Mouse (Mus musculus): ENCODE measurements around the gene Boc. TPM values are rescaled to one million over a fixed set of nuclear protein-coding genes. Genes with fewer than 3 reads are reported as not detected.

Boc gene
- polyA plus RNA-seq, 1 experiment from 2014 or later = 48.2 TPM

- Histone ChIP-seq H3K4me3 (ENCODE audit: low read depth, low read length) (no peak overlapping the region), H3K4me1 (ENCODE audit: control insufficient read depth, insufficient read depth, low read length) (no peaks in the 10 kb centered on the region), H3K9me3 (ENCODE audit: control insufficient read depth, low read length) (no peaks in the 10 kb centered on the region), H3K27me3 (ENCODE audit: control insufficient read depth, insufficient read depth, low read length) (no peaks in the 10 kb centered on the region), H3K9ac (ENCODE audit: low read length) (no peak overlapping the region), H3K36me3 (ENCODE audit: control insufficient read depth, insufficient read depth, low read length) (peaks cover 16% of the 10 kb centered on the region), H3K27ac (ENCODE audit: low read depth, low read length) (no peak overlapping the region), H3K4me2 (ENCODE audit: low read depth) (no peak overlapping the region)
- DNase-seq (ENCODE audit: low spot score) (no peak), ATAC-seq (ENCODE audit: insufficient read depth, low FRiP score, low TSS enrichment) (no peak)
- WGBS = 90% methylated on average over 10 of the region's 10 CpGs
Observed at GRCm38 (mm10) chr16:44484831-44485230, 73.9 kb downstream of the Boc start.

DNA sequence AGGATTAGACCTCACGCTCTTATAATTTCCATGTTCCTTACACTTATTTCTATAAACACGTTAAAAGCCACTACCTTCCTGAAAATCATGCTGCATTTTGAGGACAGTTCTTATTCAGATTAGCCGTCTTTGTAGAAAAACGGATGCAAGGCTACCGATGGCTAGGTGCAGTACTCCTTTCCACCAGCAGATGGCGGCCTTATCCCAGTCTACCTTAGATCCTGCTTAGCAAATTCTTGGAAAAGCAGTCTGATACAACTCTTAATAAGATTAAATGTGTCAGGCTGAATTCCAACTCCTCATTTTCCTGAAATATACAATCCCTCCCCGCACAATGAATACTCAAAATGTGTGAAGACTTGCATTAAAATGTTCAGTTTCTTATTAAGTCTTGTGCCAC lies 74.6 kb downstream of the Boc start:
- ATAC-seq (ENCODE audit: insufficient read depth, low FRiP score, low TSS enrichment) (no peak), DNase-seq (ENCODE audit: low spot score) (peak; percentile 82)
- no peak overlapping the region for H3K4me3 ChIP-seq (ENCODE audit: low read depth, low read length)
- no peak overlapping the region for H3K9ac ChIP-seq (ENCODE audit: low read length)
- 13% methylated on average over 7 of the region's 7 CpGs for WGBS
- no peaks in the 10 kb centered on the region for H3K27me3 ChIP-seq (ENCODE audit: control insufficient read depth, insufficient read depth, low read length)
- H3K4me1 ChIP-seq (ENCODE audit: control insufficient read depth, insufficient read depth, low read length) = no peaks in the 10 kb centered on the region
- no peaks in the 10 kb centered on the region for H3K9me3 ChIP-seq (ENCODE audit: control insufficient read depth, low read length)
- H3K36me3 ChIP-seq (ENCODE audit: control insufficient read depth, insufficient read depth, low read length) = peaks cover 16% of the 10 kb centered on the region
- no peak overlapping the region for H3K4me2 ChIP-seq (ENCODE audit: low read depth)
- no peak overlapping the region for H3K27ac ChIP-seq (ENCODE audit: low read depth, low read length)

GRCm38 (mm10) chr16:44481599-44482593 lies 76.8 kb downstream of the Boc start:
- Histone ChIP-seq H3K9me3 (ENCODE audit: control insufficient read depth, low read length) (no peaks in the 10 kb centered on the region), H3K36me3 (ENCODE audit: control insufficient read depth, insufficient read depth, low read length) (peaks cover 8% of the 10 kb centered on the region), H3K27ac (ENCODE audit: low read depth, low read length) (no peak overlapping the region), H3K4me1 (ENCODE audit: control insufficient read depth, insufficient read depth, low read length) (no peaks in the 10 kb centered on the region), H3K4me2 (ENCODE audit: low read depth) (no peak overlapping the region), H3K27me3 (ENCODE audit: control insufficient read depth, insufficient read depth, low read length) (no peaks in the 10 kb centered on the region), H3K9ac (ENCODE audit: low read length) (no peak overlapping the region), H3K4me3 (ENCODE audit: low read depth, low read length) (no peak overlapping the region)
- WGBS = 51% methylated on average over 28 of the region's 28 CpGs
- ATAC-seq (ENCODE audit: insufficient read depth, low FRiP score, low TSS enrichment) (no peak), DNase-seq (ENCODE audit: low spot score) (no peak)

DNA sequence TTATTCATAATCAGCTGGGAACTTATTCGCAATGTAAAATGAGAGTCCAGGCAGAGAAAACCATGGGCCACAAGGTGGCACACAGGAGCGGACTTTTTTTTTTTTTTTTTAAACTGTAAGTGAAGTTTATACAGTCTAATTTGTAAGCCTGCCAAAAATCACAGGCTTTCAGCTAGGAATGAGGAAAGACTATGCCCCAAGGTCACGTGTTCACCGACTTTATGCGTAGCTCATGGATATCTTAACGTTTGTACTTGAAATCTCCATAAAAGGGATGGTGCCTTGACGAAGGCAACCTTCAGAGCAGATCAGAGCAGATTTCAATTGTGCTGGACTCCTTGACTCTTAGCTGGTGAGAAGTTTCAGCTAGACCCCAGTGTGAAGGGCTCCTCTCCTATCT lies 78.1 kb downstream of the Boc start:
- 86% methylated on average over 7 of the region's 7 CpGs for WGBS
- H3K9me3 ChIP-seq (ENCODE audit: control insufficient read depth, low read length) = no peaks in the 10 kb centered on the region
- H3K4me1 ChIP-seq (ENCODE audit: control insufficient read depth, insufficient read depth, low read length) = no peaks in the 10 kb centered on the region
- no peak for DNase-seq (ENCODE audit: low spot score)
- no peak overlapping the region for H3K4me3 ChIP-seq (ENCODE audit: low read depth, low read length)
- H3K27me3 ChIP-seq (ENCODE audit: control insufficient read depth, insufficient read depth, low read length) = no peaks in the 10 kb centered on the region
- H3K4me2 ChIP-seq (ENCODE audit: low read depth) = no peak overlapping the region
- H3K9ac ChIP-seq (ENCODE audit: low read length) = no peak overlapping the region
- no peak overlapping the region for H3K27ac ChIP-seq (ENCODE audit: low read depth, low read length)
- peaks cover 3% of the 10 kb centered on the region; the same call in 1 of the 2 replicates for H3K36me3 ChIP-seq (ENCODE audit: control insufficient read depth, insufficient read depth, low read length)
- no peak for ATAC-seq (ENCODE audit: insufficient read depth, low FRiP score, low TSS enrichment)

- ATAC-seq (ENCODE audit: insufficient read depth, low FRiP score, low TSS enrichment) (no peak), DNase-seq (ENCODE audit: low spot score) (no peak)
- Histone ChIP-seq H3K9me3 (ENCODE audit: control insufficient read depth, low read length) (no peaks in the 10 kb centered on the region), H3K9ac (ENCODE audit: low read length) (no peak overlapping the region), H3K4me1 (ENCODE audit: control insufficient read depth, insufficient read depth, low read length) (no peaks in the 10 kb centered on the region), H3K36me3 (ENCODE audit: control insufficient read depth, insufficient read depth, low read length) (peaks cover 3% of the 10 kb centered on the region; the same call in 1 of the 2 replicates), H3K4me2 (ENCODE audit: low read depth) (no peak overlapping the region), H3K4me3 (ENCODE audit: low read depth, low read length) (no peak overlapping the region), H3K27me3 (ENCODE audit: control insufficient read depth, insufficient read depth, low read length) (no peaks in the 10 kb centered on the region), H3K27ac (ENCODE audit: low read depth, low read length) (no peak overlapping the region)
- 94% methylated on average over 14 of the region's 14 CpGs for WGBS
Observed at GRCm38 (mm10) chr16:44479852-44480251, 78.8 kb downstream of the Boc start.

GRCm38 (mm10) chr16:44478767-44479166 lies 79.9 kb downstream of the Boc start:
- ATAC-seq (ENCODE audit: insufficient read depth, low FRiP score, low TSS enrichment) = no peak
- Histone ChIP-seq H3K9ac (ENCODE audit: low read length) (no peak overlapping the region), H3K36me3 (ENCODE audit: control insufficient read depth, insufficient read depth, low read length) (peaks cover 3% of the 10 kb centered on the region; the same call in 1 of the 2 replicates), H3K27ac (ENCODE audit: low read depth, low read length) (no peak overlapping the region), H3K4me2 (ENCODE audit: low read depth) (no peak overlapping the region), H3K4me3 (ENCODE audit: low read depth, low read length) (no peak overlapping the region), H3K27me3 (ENCODE audit: control insufficient read depth, insufficient read depth, low read length) (no peaks in the 10 kb centered on the region), H3K9me3 (ENCODE audit: control insufficient read depth, low read length) (no peaks in the 10 kb centered on the region), H3K4me1 (ENCODE audit: control insufficient read depth, insufficient read depth, low read length) (no peaks in the 10 kb centered on the region)
- DNase-seq (ENCODE audit: low spot score) = no peak
- 44% methylated on average over 18 of the region's 18 CpGs for WGBS

GRCm38 (mm10) chr16:44475682-44476375 lies 82.9 kb downstream of the Boc start:
- H3K9ac ChIP-seq (ENCODE audit: low read length) = no peak overlapping the region
- no peaks in the 10 kb centered on the region for H3K9me3 ChIP-seq (ENCODE audit: control insufficient read depth, low read length)
- no peak overlapping the region for H3K4me2 ChIP-seq (ENCODE audit: low read depth)
- no peaks in the 10 kb centered on the region for H3K36me3 ChIP-seq (ENCODE audit: control insufficient read depth, insufficient read depth, low read length)
- no peak for ATAC-seq (ENCODE audit: insufficient read depth, low FRiP score, low TSS enrichment)
- WGBS = 89% methylated on average over 11 of the region's 11 CpGs
- H3K4me1 ChIP-seq (ENCODE audit: control insufficient read depth, insufficient read depth, low read length) = no peaks in the 10 kb centered on the region
- H3K4me3 ChIP-seq (ENCODE audit: low read depth, low read length) = no peak overlapping the region
- H3K27ac ChIP-seq (ENCODE audit: low read depth, low read length) = no peak overlapping the region
- DNase-seq (ENCODE audit: low spot score) = no peak
- no peaks in the 10 kb centered on the region for H3K27me3 ChIP-seq (ENCODE audit: control insufficient read depth, insufficient read depth, low read length)

- ATAC-seq (ENCODE audit: insufficient read depth, low FRiP score, low TSS enrichment) = no peak
- no peak for DNase-seq (ENCODE audit: low spot score)
- Histone ChIP-seq H3K36me3 (ENCODE audit: control insufficient read depth, insufficient read depth, low read length) (no peaks in the 10 kb centered on the region), H3K4me2 (ENCODE audit: low read depth) (no peak overlapping the region), H3K9ac (ENCODE audit: low read length) (no peak overlapping the region), H3K9me3 (ENCODE audit: control insufficient read depth, low read length) (no peaks in the 10 kb centered on the region), H3K27me3 (ENCODE audit: control insufficient read depth, insufficient read depth, low read length) (no peaks in the 10 kb centered on the region), H3K4me1 (ENCODE audit: control insufficient read depth, insufficient read depth, low read length) (no peaks in the 10 kb centered on the region), H3K4me3 (ENCODE audit: low read depth, low read length) (no peak overlapping the region), H3K27ac (ENCODE audit: low read depth, low read length) (no peak overlapping the region)
- 88% methylated on average over 14 of the region's 14 CpGs for WGBS
Observed at GRCm38 (mm10) chr16:44475281-44475680, 83.4 kb downstream of the Boc start.
